Mouse (Mus musculus) kidney, adult 2 months (tissue): ENCODE measurements around the gene Nek9.

Source experiments
- CTCF ChIP-seq: fragments of 200-500 bp; conservative IDR thresholded peaks from 2 replicates; pipeline ENCODE4 v1.5.1; 2011; ENCODE audit warnings: low read depth, mild to moderate bottlenecking, control low read depth, low read length, moderate library complexity, mixed read lengths; ENCODE audit not compliant: insufficient read depth, insufficient read length
- POLR2A ChIP-seq: fragments of 200-500 bp; IDR thresholded peaks from one replicate; pipeline ENCODE4 v1.6.1; 2011; ENCODE audit warnings: low read depth, low read length, control low read depth

GRCm38 (mm10) chr12:85271843-85272206 is 67.3 kb downstream of the Nek9 start:
- TF ChIP-seq CTCF = no peak
- TF ChIP-seq POLR2A = no peak
